Mouse (Mus musculus) hindbrain, embryonic 10.5 days (tissue): Measurements from ENCODE around the gene Galnt10. TPM values are rescaled to one million over a fixed set of nuclear protein-coding genes. Genes with fewer than 3 reads are reported as not detected.
A peak's percentile ranks its signal among the peaks of the same experiment; 100 is the strongest.

Experiments
- DNase-seq: peaks from one replicate; pipeline ENCODE4 v3.0.0-alpha.2; 2017; ENCODE audit warnings: low spot score
- H3K27ac ChIP-seq: fragments of 300-500 bp; sonication (generic); 2 replicates; pipeline ENCODE4 v1.5.1; 2016; ENCODE audit warnings: mild to moderate bottlenecking, moderate library complexity
- H3K27me3 ChIP-seq: fragments of 300-500 bp; sonication (generic); 2 replicates; pipeline ENCODE4 v1.6.1; 2016; ENCODE audit warnings: mild to moderate bottlenecking; ENCODE audit not compliant: poor library complexity, insufficient read depth, severe bottlenecking
- H3K36me3 ChIP-seq: fragments of 300-500 bp; sonication (generic); 2 replicates; pipeline ENCODE4 v1.6.1; 2016; ENCODE audit warnings: mild to moderate bottlenecking, moderate library complexity
- H3K4me1 ChIP-seq: fragments of 300-500 bp; sonication (generic); replicated peaks from 2 replicates; pipeline ENCODE4 v1.6.1; 2016; ENCODE audit warnings: mild to moderate bottlenecking
- H3K4me3 ChIP-seq: fragments of 300-500 bp; sonication (generic); 2 replicates; pipeline ENCODE4 v1.5.1; 2016; ENCODE audit warnings: mild to moderate bottlenecking, moderate library complexity
- H3K9me3 ChIP-seq: fragments of 300-500 bp; sonication (generic); 2 replicates; pipeline ENCODE4 v1.6.1; 2016; ENCODE audit warnings: mild to moderate bottlenecking, moderate library complexity
- WGBS: fragments of 180-500 bp; shearing (Covaris S2); methylation state at CpG from one replicate; pipeline ENCODE4 v1.1.7; 2016; 5-methylcytosine and 5-hydroxymethylcytosine counted together
- polyA plus RNA-seq: library from polyadenylated mRNA; unstranded; fragments of >200 nt; fragmentation: Nextera tagmentation; extraction: Ambion mirVana; gene quantifications from 2 replicates; pipeline ENCODE4 v1.2.1, GENCODE M21; 2016

The Galnt10 gene
- 21.2 and 22.7 TPM in 2 replicates for polyA plus RNA-seq

GRCm38 (mm10) chr11:57645018-57645559, at the start of gene Galnt10:
TSS of gene Galnt10 (plus strand) at chr11:57645442.
- H3K4me1 ChIP-seq, result peaks cover 60% of the 10 kb centered on the region
- peak within 1 kb of the TSS; percentile 96 for H3K27ac ChIP-seq
- DNase-seq, result peak; percentile 86
- under 1% methylated on average over 59 of the region's 60 CpGs for WGBS
- 0 out of 2 replicates have a peak, but pooled peaks cover 3% of the 10 kb centered on the region for H3K36me3 ChIP-seq
- peak within 1 kb of the TSS; percentile 81 for H3K4me3 ChIP-seq
- H3K9me3 ChIP-seq, result no peaks in the 10 kb centered on the region
- H3K27me3 ChIP-seq, result peaks cover 28% of the 10 kb centered on the region

- WGBS, result 78% methylated on average over 5 of the region's 5 CpGs
- Histone ChIP-seq H3K36me3 (no peaks in the 10 kb centered on the region), H3K4me3 (no peak overlapping the region), H3K9me3 (no peaks in the 10 kb centered on the region), H3K4me1 (peaks cover 24% of the 10 kb centered on the region), H3K27ac (no peak overlapping the region), H3K27me3 (no peaks in the 10 kb centered on the region)
- DNase-seq, result no peak
Measured at GRCm38 (mm10) chr11:57595899-57596298, 49.3 kb upstream of the Galnt10 start.

- DNase-seq, result no peak
- peaks cover 32% of the 10 kb centered on the region for H3K4me1 ChIP-seq
Measured at GRCm38 (mm10) chr11:57598161-57598560, 47.1 kb upstream of the Galnt10 start.

DNA sequence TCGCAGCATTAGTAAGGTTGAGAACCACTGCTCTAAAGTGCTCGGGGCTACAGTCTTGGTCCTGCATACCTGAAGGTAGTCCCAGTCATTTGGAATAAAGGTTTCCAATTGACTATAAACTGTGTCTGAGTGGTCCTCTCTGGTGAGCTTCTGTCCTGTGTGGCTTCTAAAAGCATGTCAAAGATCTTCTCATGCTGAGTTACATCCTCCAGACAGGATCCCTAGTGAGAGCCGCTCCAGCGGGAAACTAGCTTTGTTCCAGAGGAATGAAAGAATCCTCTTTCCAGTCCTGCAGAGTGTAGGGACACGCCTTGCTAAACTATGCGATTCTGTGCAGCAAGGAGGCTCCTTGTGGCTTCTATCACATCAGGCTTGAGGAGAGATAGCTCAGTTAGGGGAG, 45.9 kb upstream of the Galnt10 start:
- Histone ChIP-seq H3K27ac (no peak overlapping the region), H3K36me3 (no peaks in the 10 kb centered on the region), H3K4me3 (no peak overlapping the region), H3K4me1 (peaks cover 32% of the 10 kb centered on the region), H3K9me3 (no peaks in the 10 kb centered on the region), H3K27me3 (0 out of 2 replicates have a peak, but pooled peaks cover 2% of the 10 kb centered on the region)
- DNase-seq, result no peak
- 46% methylated on average over 6 of the region's 6 CpGs for WGBS

More at GRCm38 (mm10) chr11:57598161-57598560, 47.1 kb upstream of the Galnt10 start:
- no peak overlapping the region for H3K4me3 ChIP-seq
- H3K9me3 ChIP-seq, result no peaks in the 10 kb centered on the region
- no peaks in the 10 kb centered on the region for H3K36me3 ChIP-seq
- H3K27ac ChIP-seq, result no peak overlapping the region
- H3K27me3 ChIP-seq, result 0 out of 2 replicates have a peak, but pooled peaks cover 2% of the 10 kb centered on the region
- WGBS, result 75% methylated on average over 5 of the region's 5 CpGs

GRCm38 (mm10) chr11:57600113-57600512, 45.1 kb upstream of the Galnt10 start:
- no peak overlapping the region for H3K4me3 ChIP-seq
- DNase-seq, result no peak
- peak overlapping the region; percentile 72; the same call in 1 of the 2 replicates for H3K27ac ChIP-seq

GRCm38 (mm10) chr11:57600621-57601121, 44.6 kb upstream of the Galnt10 start:
- WGBS, result 9% methylated on average over 4 of the region's 4 CpGs
- peak overlapping the region; percentile 72 for H3K27ac ChIP-seq

More at GRCm38 (mm10) chr11:57600113-57600512, 45.1 kb upstream of the Galnt10 start:
- no peaks in the 10 kb centered on the region for H3K36me3 ChIP-seq
- WGBS, result 22% methylated on average over 8 of the region's 8 CpGs
- H3K4me1 ChIP-seq, result peaks cover 36% of the 10 kb centered on the region
- no peaks in the 10 kb centered on the region for H3K9me3 ChIP-seq
- H3K27me3 ChIP-seq, result 0 out of 2 replicates have a peak, but pooled peaks cover 2% of the 10 kb centered on the region

DNA sequence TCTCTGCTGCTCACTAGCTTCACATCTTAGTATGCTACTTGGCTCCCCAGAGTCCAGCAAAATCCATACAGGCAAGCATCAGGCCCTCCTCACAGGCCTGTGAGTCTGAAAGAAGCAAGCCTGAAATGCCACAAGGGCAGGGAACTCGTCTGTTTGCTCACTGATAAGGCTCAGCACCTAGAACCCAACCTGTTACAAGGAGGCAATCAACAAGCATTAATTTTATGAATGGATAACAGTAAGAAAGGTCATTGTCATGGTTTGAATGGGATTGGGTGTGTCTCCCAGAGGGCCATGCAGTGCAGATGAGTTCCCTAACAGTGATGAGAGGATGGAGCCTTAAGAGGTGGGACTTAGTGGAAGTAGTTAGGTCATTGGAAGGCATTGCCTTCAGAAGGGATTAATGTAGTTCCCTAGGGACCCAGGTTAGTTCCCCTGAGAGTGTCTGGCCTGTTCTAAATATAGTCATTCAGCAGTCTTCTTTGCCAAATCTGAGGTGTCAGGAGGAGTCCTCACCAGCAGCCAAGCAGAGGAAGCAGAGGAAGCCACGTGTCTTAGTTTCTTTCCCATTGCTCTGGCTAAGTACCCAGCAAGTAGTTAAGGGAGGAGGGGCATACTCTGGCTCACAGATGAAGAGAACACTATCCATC, 43.3 kb upstream of the Galnt10 start:
- Histone ChIP-seq H3K9me3 (no peaks in the 10 kb centered on the region), H3K4me1 (peaks cover 40% of the 10 kb centered on the region), H3K36me3 (no peaks in the 10 kb centered on the region), H3K27ac (no peak overlapping the region), H3K27me3 (0 out of 2 replicates have a peak, but pooled peaks cover 2% of the 10 kb centered on the region), H3K4me3 (no peak overlapping the region)
- DNase-seq, result no peak
- 81% methylated on average over 2 of the region's 2 CpGs for WGBS

More at GRCm38 (mm10) chr11:57600621-57601121, 44.6 kb upstream of the Galnt10 start:
- no peak for DNase-seq
- 0 out of 2 replicates have a peak, but pooled peaks cover 2% of the 10 kb centered on the region for H3K27me3 ChIP-seq
- no peaks in the 10 kb centered on the region for H3K9me3 ChIP-seq
- H3K36me3 ChIP-seq, result no peaks in the 10 kb centered on the region
- H3K4me3 ChIP-seq, result no peak overlapping the region
- H3K4me1 ChIP-seq, result peaks cover 40% of the 10 kb centered on the region

- DNase-seq, result no peak
- Histone ChIP-seq H3K4me3 (no peak overlapping the region), H3K27me3 (0 out of 2 replicates have a peak, but pooled peaks cover 2% of the 10 kb centered on the region), H3K9me3 (no peaks in the 10 kb centered on the region), H3K27ac (no peak overlapping the region), H3K36me3 (no peaks in the 10 kb centered on the region), H3K4me1 (peaks cover 25% of the 10 kb centered on the region)
- 53% methylated on average over 5 of the region's 5 CpGs for WGBS
Measured at GRCm38 (mm10) chr11:57605086-57605485, 40.2 kb upstream of the Galnt10 start.

DNA sequence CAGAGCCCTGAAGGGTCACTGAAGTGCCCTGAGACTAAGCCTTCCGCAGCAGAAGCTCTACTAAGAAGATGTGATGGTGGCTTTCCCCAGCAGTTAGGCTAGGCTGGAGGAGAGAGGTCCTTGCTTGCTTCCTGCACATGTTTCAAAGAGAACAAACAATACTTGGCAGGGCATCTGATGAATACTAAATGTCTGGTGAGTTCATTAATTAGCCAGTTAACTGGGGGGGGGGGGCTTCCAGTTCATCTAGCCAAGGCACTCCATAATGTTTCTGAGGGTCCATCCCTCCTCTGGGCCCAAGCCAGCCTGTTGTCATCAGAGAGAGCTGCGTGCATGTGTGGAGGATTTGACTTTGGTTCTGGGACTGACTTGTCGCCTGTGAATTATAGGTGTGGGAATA, 39.6 kb upstream of the Galnt10 start:
- H3K4me3 ChIP-seq, result no peak overlapping the region
- no peaks in the 10 kb centered on the region for H3K36me3 ChIP-seq
- DNase-seq, result no peak
- no peaks in the 10 kb centered on the region for H3K9me3 ChIP-seq
- no peak overlapping the region for H3K27ac ChIP-seq
- H3K4me1 ChIP-seq, result peaks cover 20% of the 10 kb centered on the region
- 88% methylated on average over 3 of the region's 3 CpGs for WGBS
- 0 out of 2 replicates have a peak, but pooled peaks cover 2% of the 10 kb centered on the region for H3K27me3 ChIP-seq

DNA sequence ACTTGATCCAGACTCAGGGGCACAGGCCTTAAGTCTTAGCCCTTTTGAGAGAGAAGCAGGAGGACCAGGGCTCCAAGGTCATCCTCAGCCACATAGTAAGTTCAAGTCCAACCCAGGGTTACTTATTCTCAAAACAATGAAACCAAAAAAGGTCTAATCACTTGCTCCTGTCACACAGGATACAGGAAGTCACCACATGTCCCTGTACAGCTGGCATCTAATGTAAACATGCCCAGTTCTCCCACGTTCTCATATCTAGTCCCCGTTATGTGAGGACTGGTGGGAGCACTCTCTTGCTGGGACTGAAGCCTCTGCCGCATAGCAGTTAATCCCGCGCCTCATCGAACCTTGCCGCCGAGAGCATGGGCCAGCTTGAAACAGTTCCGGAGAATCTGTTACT, 30.7 kb upstream of the Galnt10 start:
- no peak for DNase-seq
- no peaks in the 10 kb centered on the region for H3K36me3 ChIP-seq
- no peak overlapping the region for H3K4me3 ChIP-seq
- WGBS, result 86% methylated on average over 9 of the region's 9 CpGs
- H3K27me3 ChIP-seq, result no peaks in the 10 kb centered on the region; the same call in 1 of the 2 replicates
- no peak overlapping the region for H3K27ac ChIP-seq
- no peaks in the 10 kb centered on the region for H3K9me3 ChIP-seq
- H3K4me1 ChIP-seq, result peaks cover 29% of the 10 kb centered on the region

DNA sequence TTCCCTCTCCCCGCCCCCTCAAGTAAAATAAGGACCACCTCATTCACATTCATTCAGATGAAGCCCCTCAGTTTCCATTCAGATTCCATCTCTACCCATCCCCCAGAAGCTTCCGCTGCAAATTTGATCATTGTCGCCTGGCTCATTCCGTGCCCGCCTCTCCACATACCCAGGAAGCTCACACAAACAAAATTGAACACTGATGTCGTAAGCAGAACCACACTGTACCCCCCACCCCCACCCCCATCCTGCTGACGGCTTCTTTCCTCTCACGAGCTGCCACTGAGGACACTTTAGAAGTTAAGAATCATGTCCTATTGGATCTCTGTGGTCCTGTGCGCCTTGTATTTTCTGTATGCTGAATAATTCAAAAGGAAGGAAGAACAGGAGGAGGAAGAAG, 30.0 kb upstream of the Galnt10 start:
- 80% methylated on average over 9 of the region's 9 CpGs for WGBS
- Histone ChIP-seq H3K4me3 (no peak overlapping the region), H3K27me3 (no peaks in the 10 kb centered on the region; the same call in 1 of the 2 replicates), H3K4me1 (peaks cover 29% of the 10 kb centered on the region), H3K27ac (peak overlapping the region; percentile 62; the same call in 1 of the 2 replicates), H3K9me3 (no peaks in the 10 kb centered on the region), H3K36me3 (no peaks in the 10 kb centered on the region)
- no peak for DNase-seq

GRCm38 (mm10) chr11:57615871-57616270, 29.4 kb upstream of the Galnt10 start:
- Histone ChIP-seq H3K36me3 (no peaks in the 10 kb centered on the region), H3K27me3 (no peaks in the 10 kb centered on the region; the same call in 1 of the 2 replicates), H3K4me1 (peaks cover 25% of the 10 kb centered on the region), H3K27ac (peak overlapping the region; percentile 62; the same call in 1 of the 2 replicates), H3K4me3 (no peak overlapping the region), H3K9me3 (no peaks in the 10 kb centered on the region; the same call in 1 of the 2 replicates)
- no peak for DNase-seq
- 61% methylated on average over 13 of the region's 13 CpGs for WGBS
